Comparison of ENCODE assay signal across 18 mouse cellular contexts in genomic region chr16:66970912-66971311, GRCm38 (mm10).
"Had no signal": no experiment of that assay in that cellular context is flagged by ENCODE, and none has a peak within 500 bp of the region (broad histone marks: within the 10 kb centered on the region; RNA-seq: fewer than 3 reads in every experiment).

No protein-coding gene starts in this region.

- H3K9ac ChIP-seq: liver, embryonic 13.5 days; lung, embryonic 14.5 days had no signal

- DNase-seq: kidney, adult 2 months; kidney, postnatal 25 days; layer of hippocampus, postnatal 36 days; liver, embryonic 13.5 days; lung, embryonic 14.5 days; lung, postnatal 10 days; midbrain, embryonic 14.5 days; right cerebral cortex, adult 18-20 months; right cerebral cortex, postnatal 14 days; right cerebral cortex, postnatal 4 days; thymus, adult 2 months; thymus, postnatal 14 days; thymus, postnatal 4 days had no signal

- H3K27ac ChIP-seq: kidney, postnatal 0 days; liver, embryonic 13.5 days; macrophage; stomach, postnatal 0 days had no signal

- H3K36me3 ChIP-seq: liver, embryonic 13.5 days had no signal

- H3K4me3 ChIP-seq: left cerebral cortex, adult 2 months; liver, embryonic 13.5 days had no signal

- H3K27me3 ChIP-seq: liver, embryonic 13.5 days had no signal

- H3K4me2 ChIP-seq: liver, embryonic 13.5 days; lung, embryonic 14.5 days; midbrain, embryonic 11.5 days had no signal

- H3K4me1 ChIP-seq: liver, embryonic 13.5 days had no signal

- H3K9me3 ChIP-seq: liver, embryonic 13.5 days had no signal
